Mouse (Mus musculus) limb, embryonic 14.5 days (tissue): ENCODE measurements around the gene Casp2. TPM values are rescaled to one million over a fixed set of nuclear protein-coding genes. Genes with fewer than 3 reads are reported as not detected.

Experiments
- ATAC-seq: fragments of 200-750 bp; cut with Nextera tagmentation; 2 replicates; pipeline ENCODE4 v1.8.0; 2017; ENCODE audit warnings: low read depth, moderate number of reproducible peaks, moderate TSS enrichment; ENCODE audit not compliant: low FRiP score
- DNase-seq: peaks from one replicate; pipeline ENCODE4 v3.0.0-alpha.2; 2015; ENCODE audit warnings: low spot score
- H3K27ac ChIP-seq: fragments of 300-500 bp; sonication (generic); replicated peaks from 2 replicates; pipeline ENCODE4 v1.5.1; 2014; ENCODE audit warnings: low read depth, mild to moderate bottlenecking, low read length, moderate library complexity, mixed read lengths
- H3K27me3 ChIP-seq: fragments of 300-500 bp; sonication (generic); 2 replicates; pipeline ENCODE4 v1.6.1; 2014; ENCODE audit warnings: low read length, mixed read lengths; ENCODE audit not compliant: control insufficient read depth, insufficient read depth
- H3K36me3 ChIP-seq: fragments of 300-500 bp; sonication (generic); 2 replicates; pipeline ENCODE4 v1.6.1; 2014; ENCODE audit warnings: mild to moderate bottlenecking, low read length, moderate library complexity, mixed read lengths; ENCODE audit not compliant: control insufficient read depth, insufficient read depth
- H3K4me1 ChIP-seq: fragments of 300-500 bp; sonication (generic); 2 replicates; pipeline ENCODE4 v1.6.1; 2014; ENCODE audit warnings: antibody characterized with exemption, low read length, mixed read lengths; ENCODE audit not compliant: control insufficient read depth, insufficient read depth
- H3K4me2 ChIP-seq: fragments of 300-500 bp; sonication (generic); replicated peaks from 2 replicates; pipeline ENCODE4 v1.6.1; 2014; ENCODE audit warnings: low read depth, mild to moderate bottlenecking, low read length, moderate library complexity; ENCODE audit not compliant: severe bottlenecking
- H3K4me3 ChIP-seq: fragments of 300-500 bp; sonication (generic); replicated peaks from 2 replicates; pipeline ENCODE4 v1.5.1; 2014; ENCODE audit warnings: low read length
- H3K9ac ChIP-seq: fragments of 300-500 bp; sonication (generic); 2 replicates; pipeline ENCODE4 v1.6.1; 2014; ENCODE audit warnings: mild to moderate bottlenecking, low read depth, low read length, moderate library complexity; ENCODE audit not compliant: severe bottlenecking
- H3K9me3 ChIP-seq: fragments of 300-500 bp; sonication (generic); 2 replicates; pipeline ENCODE4 v1.6.1; 2016; ENCODE audit warnings: low read length; ENCODE audit not compliant: control insufficient read depth
- POLR2A ChIP-seq: fragments of 200-500 bp; IDR thresholded peaks from 2 replicates; pipeline ENCODE4 v1.8.0; 2012; ENCODE audit warnings: inconsistent platforms, mild to moderate bottlenecking, moderate library complexity, borderline replicate concordance; ENCODE audit not compliant: insufficient read depth, insufficient read length; ENCODE audit errors: extremely low read depth
- WGBS: fragments of 180-500 bp; shearing (Covaris S2); extraction: QIAGEN DNeasy Blood & Tissue Kit; methylation state at CpG from one replicate; pipeline ENCODE4 v1.1.7; 2014; 5-methylcytosine and 5-hydroxymethylcytosine counted together
- polyA plus RNA-seq, 2 experiments: library from polyadenylated mRNA; depleted of rRNA in 1 of 2; stranded (reverse) in 1 of 2; unstranded in 1 of 2; fragments of >200 nt; fragmentation: Nextera tagmentation in 1 of 2; extraction: Ambion mirVana in 1 of 2; gene quantifications; 2 replicates each; pipeline versions ENCODE4 v1.2.1 to v1.2.3; 2012 to 2014

The Casp2 gene
- polyA plus RNA-seq, 2 experiments, result 53.3 to 78.1 TPM

DNA sequence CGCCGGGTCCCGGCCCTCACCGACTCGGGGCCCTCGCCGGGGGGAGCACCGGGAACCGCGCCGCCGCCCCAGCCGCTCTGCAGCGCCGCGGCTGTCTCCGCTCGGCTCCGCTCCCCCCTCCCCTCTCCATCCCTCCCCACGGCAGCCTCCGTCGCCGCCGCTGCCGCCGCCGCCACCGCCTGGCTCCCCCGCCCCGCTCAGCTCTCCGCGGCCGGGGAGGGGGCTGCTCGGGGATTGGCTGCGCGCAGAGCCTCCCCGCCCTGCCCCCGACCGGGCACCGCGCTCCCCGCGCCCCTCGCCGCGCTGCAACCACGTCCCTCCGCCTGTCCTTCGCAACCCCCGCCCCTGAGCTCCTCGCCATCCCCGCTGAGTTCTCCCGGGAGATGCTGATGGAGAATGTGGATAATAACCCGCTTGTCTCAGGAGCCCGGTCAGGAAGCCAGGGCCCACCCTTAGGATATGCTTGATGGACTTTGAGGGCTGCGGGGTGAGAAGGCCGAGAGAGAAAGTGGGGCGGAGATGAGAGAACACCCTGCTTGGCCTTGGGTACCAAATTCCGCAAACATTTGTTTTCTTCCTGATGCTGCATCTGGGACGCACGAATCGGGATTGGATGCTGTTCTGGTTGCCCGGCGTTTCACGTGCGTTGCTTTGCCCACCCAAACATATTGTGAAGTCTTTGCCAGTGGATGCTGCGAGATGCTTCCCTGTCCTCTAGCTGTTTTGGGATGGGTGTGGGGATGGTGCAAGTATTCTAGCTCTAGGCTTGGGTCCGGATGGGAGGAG is 59.9 kb downstream of the Casp2 start, which contains the start of gene Fam131b:
TSS of gene Fam131b (minus strand) at position 162 of the 786 bp plus-strand sequence.
- H3K36me3 ChIP-seq, result no peaks in the 10 kb centered on the region
- H3K4me3 ChIP-seq, result peak within 1 kb of the TSS; percentile 63
- no peak for TF ChIP-seq POLR2A
- peak within 1 kb of the TSS; percentile 97 for H3K4me2 ChIP-seq
- peaks cover 5% of the 10 kb centered on the region for H3K4me1 ChIP-seq
- DNase-seq (peak; percentile 10), ATAC-seq (peak; percentile 77)
- no peak within 1 kb of the TSS for H3K27ac ChIP-seq
- peaks cover 23% of the 10 kb centered on the region for H3K27me3 ChIP-seq
- H3K9ac ChIP-seq, result peak within 1 kb of the TSS; percentile 62
- under 1% methylated on average over 39 of the region's 68 CpGs for WGBS
- no peaks in the 10 kb centered on the region for H3K9me3 ChIP-seq

DNA sequence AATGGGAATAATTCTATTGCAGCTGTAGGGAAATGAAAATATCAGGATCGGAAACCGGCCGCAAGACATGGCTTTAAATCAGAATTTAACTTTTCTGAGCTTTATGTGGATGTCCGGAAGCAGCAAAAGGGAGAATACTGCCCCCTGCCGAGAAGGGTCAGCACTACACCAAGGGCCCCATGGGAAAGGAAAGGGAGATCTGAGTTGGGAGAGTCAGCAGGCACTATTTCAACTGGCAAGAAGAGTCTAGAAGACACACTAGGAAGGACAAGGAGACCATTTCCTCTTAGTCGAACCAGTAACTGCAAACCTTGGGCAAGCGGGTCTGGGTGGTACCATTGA is 60.5 kb downstream of the Casp2 start:
- Histone ChIP-seq H3K4me1 (peaks cover 5% of the 10 kb centered on the region), H3K9ac (peak overlapping the region; percentile 62), H3K36me3 (no peaks in the 10 kb centered on the region), H3K4me3 (peak overlapping the region; percentile 63), H3K9me3 (no peaks in the 10 kb centered on the region), H3K27me3 (peaks cover 23% of the 10 kb centered on the region), H3K4me2 (peak overlapping the region; percentile 97), H3K27ac (no peak overlapping the region)
- peak; percentile 56 for DNase-seq
- ATAC-seq, result no peak
- WGBS, result 5% methylated on average over 7 of the region's 7 CpGs
- TF ChIP-seq POLR2A, result no peak

DNA sequence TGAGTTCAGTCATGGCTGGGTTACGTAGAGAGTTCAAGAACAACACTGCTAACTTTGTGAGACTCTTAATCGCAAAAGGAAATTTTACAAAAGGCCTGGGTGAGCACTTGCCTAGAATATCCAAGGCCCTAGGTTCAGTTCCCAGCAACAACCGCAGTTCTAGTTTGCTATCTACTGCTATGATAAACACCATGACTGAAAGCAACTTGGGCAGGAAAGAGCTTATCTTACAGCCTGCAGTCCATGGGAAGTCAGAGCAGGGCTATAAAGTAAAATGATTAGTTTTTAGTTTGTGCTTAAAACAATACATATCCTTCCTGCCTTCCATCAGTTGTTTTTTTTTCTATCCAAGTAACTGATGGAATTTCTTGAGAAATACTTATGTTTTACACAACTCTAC is 61.7 kb downstream of the Casp2 start:
- Histone ChIP-seq H3K36me3 (no peaks in the 10 kb centered on the region), H3K27ac (no peak overlapping the region), H3K9me3 (no peaks in the 10 kb centered on the region), H3K27me3 (peaks cover 23% of the 10 kb centered on the region), H3K9ac (no peak overlapping the region), H3K4me2 (no peak overlapping the region), H3K4me1 (peaks cover 5% of the 10 kb centered on the region), H3K4me3 (no peak overlapping the region)
- ATAC-seq (no peak), DNase-seq (no peak)
- WGBS, result 89% methylated on average over 3 of the region's 3 CpGs
- no peak for TF ChIP-seq POLR2A

DNA sequence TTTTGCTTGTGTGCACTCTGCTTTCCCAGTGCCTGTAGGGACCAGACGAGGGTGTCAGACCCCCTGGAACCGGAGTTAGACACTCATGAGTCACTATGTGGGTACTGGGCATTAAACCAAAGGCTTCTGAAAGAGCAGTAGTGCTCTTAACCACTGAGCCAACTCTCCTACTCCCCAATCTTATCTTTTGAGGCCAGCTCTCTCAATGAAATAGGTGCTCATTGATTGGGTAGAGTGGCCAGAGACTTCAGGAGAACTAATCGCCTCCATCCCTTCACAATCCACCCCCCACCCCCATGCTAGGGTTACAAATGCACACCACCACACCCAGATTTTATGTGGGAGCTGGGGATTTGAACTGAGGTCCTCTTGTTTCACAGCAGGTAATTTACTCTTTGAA is 64.0 kb downstream of the Casp2 start:
- DNase-seq, result no peak
- H3K27ac ChIP-seq, result no peak overlapping the region
- H3K9me3 ChIP-seq, result no peaks in the 10 kb centered on the region
- peaks cover under 1% of the 10 kb centered on the region; the same call in 1 of the 2 replicates for H3K4me1 ChIP-seq
- H3K4me2 ChIP-seq, result no peak overlapping the region
- WGBS, result 74% methylated on average over 3 of the region's 3 CpGs
- no peaks in the 10 kb centered on the region for H3K36me3 ChIP-seq
- H3K4me3 ChIP-seq, result no peak overlapping the region
- no peak overlapping the region for H3K9ac ChIP-seq
- peaks cover 7% of the 10 kb centered on the region for H3K27me3 ChIP-seq
- no peak for ATAC-seq
- no peak for TF ChIP-seq POLR2A

DNA sequence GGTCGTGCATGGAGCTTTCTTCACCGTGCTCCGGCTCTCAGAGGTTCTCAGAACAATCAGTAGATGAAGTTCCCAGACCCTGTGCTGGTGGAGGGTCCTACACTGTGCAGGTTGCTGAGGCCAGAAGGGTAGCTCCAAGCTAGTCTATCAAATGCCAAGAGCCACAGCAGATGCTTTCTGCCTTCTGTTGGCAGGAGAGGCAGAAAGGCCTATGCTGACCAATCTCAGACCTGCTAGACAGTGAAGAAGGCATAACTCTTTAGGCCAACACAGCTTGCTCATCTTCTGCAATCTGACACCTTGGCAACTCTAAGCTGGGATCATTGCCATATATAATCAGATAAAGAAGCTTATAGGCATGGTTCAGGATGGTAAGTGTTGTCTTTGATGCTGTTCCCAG is 65.4 kb downstream of the Casp2 start:
- H3K4me1 ChIP-seq, result no peaks in the 10 kb centered on the region
- no peak overlapping the region for H3K4me3 ChIP-seq
- no peak overlapping the region for H3K27ac ChIP-seq
- WGBS, result 72% methylated on average over 3 of the region's 3 CpGs
- H3K27me3 ChIP-seq, result no peaks in the 10 kb centered on the region
- H3K36me3 ChIP-seq, result no peaks in the 10 kb centered on the region
- H3K4me2 ChIP-seq, result no peak overlapping the region
- no peak overlapping the region for H3K9ac ChIP-seq
- no peak for TF ChIP-seq POLR2A
- no peaks in the 10 kb centered on the region for H3K9me3 ChIP-seq
- DNase-seq (no peak), ATAC-seq (no peak)
